Mouse (Mus musculus): ENCODE results near the gene Ap1b1. TPM values are rescaled to one million over a fixed set of nuclear protein-coding genes. Genes with fewer than 3 reads are reported as not detected.

The Ap1b1 gene
- total RNA-seq, 2 experiments from 2014 or later: 35.8 to 40.5 TPM

DNA sequence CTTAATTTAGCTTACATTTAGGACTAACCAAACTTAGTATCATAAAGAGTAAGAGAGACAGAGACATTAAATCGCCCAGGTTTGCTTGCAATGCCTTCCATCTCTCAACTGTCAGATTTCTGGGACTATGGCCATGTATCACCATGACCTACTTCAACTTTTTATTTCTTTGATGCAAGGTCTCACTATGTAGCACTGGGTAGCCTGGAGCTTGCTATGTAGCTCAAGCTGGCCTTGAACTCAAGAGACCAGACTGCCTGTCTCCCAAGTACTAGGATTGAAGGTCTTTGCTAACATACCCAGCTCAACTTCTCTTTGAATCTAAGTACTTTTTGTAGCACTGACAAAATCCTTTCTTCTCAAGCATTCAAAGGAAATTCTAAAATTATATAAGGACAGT, 102.5 kb downstream of the Ap1b1 start:
- intact Hi-C loops (cut with DNase I): no loop called here
- Histone ChIP-seq H3K27ac (no peak overlapping the region), H3K4me3 (no peak overlapping the region)
- no peak for TF ChIP-seq CTCF (IDR thresholded peaks at IDR 0.05)
- DNase-seq: no peak

DNA sequence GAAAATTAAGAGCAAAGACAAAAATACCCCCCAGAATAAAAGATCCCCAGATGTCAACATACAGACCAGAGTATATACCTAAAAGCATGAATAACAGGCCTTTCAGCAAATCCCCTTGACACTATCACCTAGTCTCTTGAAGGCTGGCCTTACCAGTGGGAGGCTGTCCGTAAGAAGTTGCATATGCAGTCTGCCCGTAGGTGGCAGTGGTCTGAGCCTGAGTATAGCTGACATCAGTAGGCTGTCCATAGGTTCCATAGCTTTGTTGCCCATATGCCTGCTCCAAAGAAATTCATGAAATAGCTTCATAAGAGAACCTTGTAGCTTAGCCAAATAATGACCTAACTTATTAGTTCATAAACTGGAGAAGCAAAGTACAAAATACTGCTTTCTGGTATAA, 105.1 kb downstream of the Ap1b1 start:
- DNase-seq: no peak
- peak; percentile 31; the same call in 1 of the 2 replicates for TF ChIP-seq CTCF (IDR thresholded peaks at IDR 0.05)
- Histone ChIP-seq H3K27ac (no peak overlapping the region), H3K4me3 (no peak overlapping the region)
- intact Hi-C loops (cut with DNase I): no loop called here

Small RNA genes within 50 kb of the gene (microRNA-seq; reads per million reads assigned to microRNA genes)
- gene Gm47296: not detected

Other genes starting within 250 kb of the Ap1b1 start
- under 1 TPM; 0.17 to 0.18 TPM for gene Cabp7, start 240.0 kb upstream of the Ap1b1 start, total RNA-seq (2021)
- gene Nf2, start 137.3 kb upstream of the Ap1b1 start, total RNA-seq (2021): 10 to 100 TPM; 50.7 to 59.7 TPM
- gene Nipsnap1, start 112.9 kb upstream of the Ap1b1 start, total RNA-seq (2021): under 1 TPM; 0.20 to 0.31 TPM
- 10 to 100 TPM; 15.5 to 16.7 TPM for gene Thoc5, start 91.5 kb upstream of the Ap1b1 start, total RNA-seq (2021)
- not detected for gene Nefh, start 38.8 kb upstream of the Ap1b1 start, total RNA-seq (2021)
- gene Rasl10a, start 71.3 kb downstream of the Ap1b1 start, total RNA-seq (2021): not detected
- gene Gas2l1, start 78.5 kb downstream of the Ap1b1 start, total RNA-seq (2021): 1 to 10 TPM; 3.6 to 5.0 TPM
- 10 to 100 TPM; 24.1 to 32.1 TPM for gene Rhbdd3, start 112.1 kb downstream of the Ap1b1 start, total RNA-seq (2021)
- gene Ewsr1, start 112.4 kb downstream of the Ap1b1 start, total RNA-seq (2021): 10 to 100 TPM; 79.3 to 86.5 TPM
- 10 to 100 TPM in 1 of 2 experiments, 1 to 10 TPM in 1; 5.4 to 10.9 TPM for gene Emid1, start 165.4 kb downstream of the Ap1b1 start, total RNA-seq (2021)

All from gastrocnemius, adult 2 months (tissue).